Mouse (Mus musculus): ENCODE results near the gene Fap.

Gene Fap

DNA sequence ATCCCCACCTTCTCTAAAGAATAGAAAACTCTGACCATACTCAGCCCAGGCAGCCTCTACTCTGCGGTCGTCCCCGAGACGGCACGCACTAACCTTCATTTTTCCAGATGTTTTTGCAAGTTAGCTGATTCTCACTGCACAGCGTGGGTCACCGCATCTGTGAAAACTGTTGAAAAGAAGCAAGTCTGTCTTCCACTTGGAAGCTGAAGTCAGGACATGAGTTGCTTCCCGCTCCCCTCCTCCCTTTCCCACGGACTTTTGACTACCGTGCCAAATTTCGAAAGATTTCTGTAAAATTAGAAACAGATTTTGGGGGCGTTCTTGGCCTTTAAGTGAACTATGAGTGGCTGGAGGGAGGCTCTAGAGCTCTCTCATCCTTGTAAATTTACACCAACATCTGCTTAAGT is at the start of gene Fap:
TSS of gene Fap (minus strand) at position 323 of the 407 bp plus-strand sequence.
- DNase-seq (ENCODE audit: low spot score in 2 of 2), result no peak

GRCm38 (mm10) chr2:62623024-62623441 is 49.2 kb upstream of the Fap start:
- DNase-seq (ENCODE audit: low spot score in 2 of 2), result no peak

DNA sequence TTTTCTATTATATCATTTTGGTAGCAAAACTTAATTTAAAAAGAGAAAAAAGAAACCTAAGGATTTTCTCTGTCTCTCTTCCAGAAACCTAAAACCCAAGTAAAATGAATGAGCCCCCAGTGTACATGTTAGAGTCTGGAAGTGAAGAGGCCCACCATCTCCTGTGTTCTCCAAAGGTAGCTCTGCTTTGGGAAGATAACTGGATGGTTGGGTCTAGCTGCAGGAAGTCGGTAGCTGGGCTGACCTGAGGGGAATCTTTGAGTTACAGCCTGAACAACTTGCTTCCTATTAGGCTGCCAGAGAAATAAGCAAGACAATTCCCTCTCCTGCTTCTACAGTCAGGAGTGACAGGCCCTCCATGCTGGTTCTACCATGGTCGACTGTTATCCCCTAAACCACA is 45.8 kb upstream of the Fap start:
- no peak for DNase-seq (ENCODE audit: low spot score in 2 of 2)

DNA sequence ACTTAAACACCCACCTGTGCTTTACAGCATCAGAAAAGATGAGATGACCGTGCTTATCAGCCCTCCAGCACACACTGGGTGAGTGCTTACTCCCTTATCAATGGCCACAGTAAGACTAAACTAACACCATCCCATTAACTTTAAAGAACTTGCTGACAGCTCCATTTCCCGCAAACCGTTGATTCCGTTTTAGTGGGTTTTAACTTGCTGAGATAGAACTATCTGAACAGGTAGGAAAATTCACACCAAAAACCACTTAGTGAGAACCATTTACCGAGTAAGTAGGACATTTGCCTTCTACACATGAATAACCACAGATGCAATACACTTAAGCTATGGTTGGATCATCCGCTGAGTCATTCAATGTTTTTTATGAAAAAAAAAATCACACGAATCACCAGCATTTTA is 45.1 kb upstream of the Fap start:
- peak; percentile 30 to 65 for DNase-seq (ENCODE audit: low spot score in 2 of 2)

DNA sequence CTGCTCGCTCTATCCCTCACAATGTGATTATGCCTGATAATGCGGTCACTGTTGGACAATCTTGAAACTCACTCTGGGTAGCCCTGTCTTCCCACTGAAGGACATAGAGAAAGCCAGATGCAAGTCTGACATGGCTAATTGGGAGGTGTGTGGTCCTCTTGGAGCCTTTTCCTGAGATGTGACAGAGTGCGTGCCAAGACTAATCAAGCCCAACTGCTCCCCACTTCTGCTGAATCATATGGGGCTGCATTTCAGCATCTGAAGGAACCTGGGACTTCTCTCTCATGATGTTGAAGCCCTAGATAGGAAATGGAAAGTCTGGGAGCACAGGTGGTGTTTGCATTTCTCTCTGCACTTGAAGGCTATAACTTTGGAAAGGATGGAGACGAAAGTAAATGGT is 39.3 kb upstream of the Fap start:
- no peak for DNase-seq (ENCODE audit: low spot score in 2 of 2)

GRCm38 (mm10) chr2:62606205-62606604 is 32.3 kb upstream of the Fap start:
- DNase-seq (ENCODE audit: low spot score in 2 of 2), result no peak

- no peak for DNase-seq (ENCODE audit: low spot score in 2 of 2)
Measured at GRCm38 (mm10) chr2:62603530-62603929, 29.7 kb upstream of the Fap start.

GRCm38 (mm10) chr2:62596586-62596985 is 22.7 kb upstream of the Fap start:
- DNase-seq (ENCODE audit: low spot score in 2 of 2), result no peak

GRCm38 (mm10) chr2:62594491-62594890 is 20.6 kb upstream of the Fap start:
- DNase-seq (ENCODE audit: low spot score in 2 of 2), result no peak

- DNase-seq (ENCODE audit: low spot score in 2 of 2), result no peak
Measured at GRCm38 (mm10) chr2:62591555-62591954, 17.7 kb upstream of the Fap start.

DNA sequence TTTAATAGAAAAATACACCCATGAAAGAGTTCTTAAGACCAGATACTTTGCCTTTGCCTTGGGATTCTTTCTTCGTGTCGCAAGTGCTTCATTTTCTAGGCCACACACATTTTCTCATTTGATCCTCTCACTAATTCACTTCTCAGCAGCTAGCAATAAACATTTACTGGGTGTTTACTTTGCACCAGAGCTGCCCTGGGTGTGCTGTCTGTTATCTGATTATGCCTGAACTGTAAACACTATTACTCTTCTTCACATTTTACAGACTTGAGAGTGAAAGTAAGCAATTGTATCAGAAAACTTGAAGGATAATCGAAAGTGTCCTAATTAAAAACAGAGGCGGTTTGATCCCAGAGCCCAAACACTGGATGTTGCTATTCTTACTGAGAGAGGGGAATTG is 15.5 kb upstream of the Fap start:
- DNase-seq (ENCODE audit: low spot score in 2 of 2), result no peak

DNA sequence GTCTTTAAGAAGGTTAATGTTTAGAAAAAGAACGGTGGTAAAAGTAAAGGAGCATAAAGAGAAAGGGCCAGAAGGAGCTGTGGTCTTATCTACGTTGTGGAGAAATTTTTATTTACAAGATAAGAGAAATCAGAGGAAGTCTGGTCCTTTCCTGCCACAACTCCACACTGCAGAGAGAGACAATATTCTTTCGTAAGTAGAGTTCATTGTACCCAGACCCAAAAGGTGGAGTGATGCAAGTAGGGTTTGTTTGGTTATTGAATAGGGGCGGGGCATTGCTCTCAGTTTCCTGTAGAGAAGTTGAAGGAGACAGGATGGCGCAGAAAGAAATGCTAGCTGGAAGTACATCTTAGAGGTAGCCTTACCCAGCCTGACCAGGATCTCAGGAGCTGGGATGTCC is 11.9 kb upstream of the Fap start:
- DNase-seq (ENCODE audit: low spot score in 2 of 2), result no peak

DNA sequence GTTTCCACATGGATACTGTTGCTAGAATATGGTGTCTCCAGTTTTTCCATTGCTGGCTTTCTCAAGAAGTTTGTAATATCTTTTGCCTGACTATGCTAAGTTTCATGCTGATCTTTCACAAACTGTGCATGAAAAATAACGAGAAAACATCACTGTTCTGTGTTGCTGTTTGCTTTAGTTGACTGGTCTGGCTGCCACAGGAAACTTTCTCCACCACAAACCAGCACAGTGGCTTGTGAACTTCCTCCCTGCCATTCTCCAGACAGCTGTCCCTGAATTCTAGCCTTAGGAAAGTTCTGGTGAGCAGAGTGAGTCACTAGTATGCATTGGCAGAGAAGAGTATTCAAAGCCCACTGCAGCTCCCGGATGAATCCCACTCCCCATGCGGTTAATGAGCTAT is 1.1 kb upstream of the Fap start:
- no peak for DNase-seq (ENCODE audit: low spot score in 2 of 2)

- no peak for DNase-seq (ENCODE audit: low spot score in 2 of 2)
Measured at GRCm38 (mm10) chr2:62574250-62574649, 375 bp upstream of the Fap start.

GRCm38 (mm10) chr2:62573099-62573752 is 649 bp downstream of the Fap start:
- DNase-seq (ENCODE audit: low spot score in 2 of 2), result no peak

- DNase-seq (ENCODE audit: low spot score in 2 of 2), result no peak
Measured at GRCm38 (mm10) chr2:62564687-62565086, 9.2 kb downstream of the Fap start.

DNA sequence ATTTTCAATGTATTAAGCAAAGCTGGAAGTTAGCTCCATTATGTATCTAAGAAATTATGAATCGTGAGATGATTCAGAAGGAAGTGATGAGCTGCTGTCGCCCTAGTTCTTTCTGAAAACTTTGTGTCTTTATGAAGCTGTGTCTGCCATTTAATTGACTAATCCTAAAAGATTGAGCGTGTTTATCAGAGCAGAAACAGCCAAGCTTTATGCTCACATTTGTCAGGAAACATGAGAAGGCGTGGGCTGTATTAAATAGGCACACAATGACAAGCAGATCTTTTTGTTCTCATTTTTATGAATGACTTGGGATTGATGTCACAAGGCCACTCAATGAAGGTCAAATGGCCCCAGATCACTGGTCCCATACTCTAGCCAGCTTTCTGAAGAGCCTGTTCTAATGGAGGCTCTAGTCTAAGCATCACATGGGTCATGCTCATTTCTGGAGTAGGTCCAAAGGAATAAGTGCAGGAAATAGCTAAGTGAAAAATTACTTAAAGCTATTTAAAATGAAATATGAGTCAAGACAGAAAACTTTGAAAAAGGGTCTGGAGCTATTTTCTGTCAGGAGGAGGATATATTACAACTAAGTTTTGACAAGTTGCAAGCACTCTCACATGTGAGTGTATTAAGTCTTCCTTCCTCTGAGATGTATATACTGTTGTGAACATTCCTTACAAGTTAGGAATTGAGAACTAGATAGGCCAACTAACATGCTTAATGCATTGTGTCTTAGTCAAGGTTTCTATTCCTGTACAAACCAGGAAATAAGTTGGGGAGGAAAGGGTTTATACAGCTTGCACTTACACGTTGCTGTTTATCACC is 11.0 kb downstream of the Fap start:
- DNase-seq (ENCODE audit: low spot score in 2 of 2), result no peak

GRCm38 (mm10) chr2:62557417-62557816 is 16.5 kb downstream of the Fap start:
- DNase-seq (ENCODE audit: low spot score in 2 of 2), result no peak

DNA sequence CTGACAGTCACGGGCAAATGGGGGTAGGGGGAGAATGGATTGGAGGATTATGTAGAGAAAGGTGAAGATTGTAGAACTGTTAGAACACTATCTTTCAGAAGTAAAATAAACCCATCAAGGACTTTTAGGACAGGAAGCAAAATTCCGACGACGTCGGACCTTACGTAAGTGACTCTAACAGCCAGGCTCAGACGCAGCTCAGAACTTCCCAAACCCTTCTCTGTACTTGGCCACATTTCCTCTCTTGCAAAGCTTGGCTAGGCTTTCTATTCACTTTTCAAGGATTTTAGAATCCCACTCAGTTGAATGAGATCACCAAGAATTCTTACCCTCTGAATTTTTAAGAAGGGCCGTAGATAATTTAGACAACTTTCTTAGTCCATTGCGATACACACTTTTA is 17.5 kb downstream of the Fap start:
- DNase-seq (ENCODE audit: low spot score in 2 of 2), result no peak

DNA sequence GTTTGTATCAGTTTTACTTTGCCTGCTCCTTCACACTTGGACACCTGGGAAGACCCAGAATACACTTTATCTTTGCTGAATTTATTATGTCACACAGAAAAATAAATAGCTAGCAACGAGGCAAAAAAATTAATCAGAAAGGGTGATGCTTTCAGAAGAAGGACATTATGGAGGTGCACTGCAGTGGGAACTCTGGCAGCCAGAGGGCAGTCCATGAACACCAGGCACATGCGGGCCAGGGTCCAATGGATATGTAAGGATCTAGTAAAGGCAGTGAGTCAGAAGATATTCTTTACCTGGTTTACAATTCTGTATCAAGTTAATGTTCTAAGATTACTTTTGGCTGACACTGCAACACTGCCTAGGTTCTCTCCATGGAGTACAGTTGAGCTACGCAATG is 24.2 kb downstream of the Fap start:
- no peak for DNase-seq (ENCODE audit: low spot score in 2 of 2)

- DNase-seq (ENCODE audit: low spot score in 2 of 2), result no peak
Measured at GRCm38 (mm10) chr2:62549131-62549530, 24.7 kb downstream of the Fap start.

- no peak for DNase-seq (ENCODE audit: low spot score in 2 of 2)
Measured at GRCm38 (mm10) chr2:62548104-62548503, 25.8 kb downstream of the Fap start.

DNA sequence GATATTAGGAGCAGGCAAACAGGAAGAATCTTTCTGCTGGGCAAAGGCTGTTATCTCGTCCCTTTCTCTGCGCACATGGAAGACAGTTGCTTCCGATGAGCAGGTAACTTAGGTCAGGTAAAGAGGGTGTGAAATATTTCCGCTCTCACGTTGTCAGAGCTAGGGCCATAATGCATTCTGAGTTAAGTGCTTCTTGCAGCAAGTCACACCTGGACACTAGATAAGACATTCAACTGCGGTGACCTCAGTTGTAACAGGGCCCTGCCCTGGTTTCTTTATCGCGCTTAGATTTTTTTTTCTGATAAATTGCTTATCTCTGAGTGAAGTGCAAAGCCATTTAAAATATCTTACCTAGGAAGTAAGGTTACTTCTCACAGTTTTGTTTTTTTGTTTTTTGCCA is 38.4 kb downstream of the Fap start:
- no peak for DNase-seq (ENCODE audit: low spot score in 2 of 2)

Data from spleen, postnatal 36 days (tissue).